16 mouse cellular contexts compared by ENCODE assay signal in genomic region chr11:75224835-75225234, GRCm38 (mm10).
"Had no signal": no experiment of that assay in that cellular context is flagged by ENCODE, and none has a peak within 500 bp of the region (broad histone marks: within the 10 kb centered on the region; RNA-seq: fewer than 3 reads in every experiment).

No protein-coding gene starts in this region.

- H3K4me3 ChIP-seq: neural tube, embryonic 13.5 days; neural tube, embryonic 15.5 days; stomach, embryonic 15.5 days had no signal

- H3K36me3 ChIP-seq: neural tube, embryonic 13.5 days; neural tube, embryonic 15.5 days; stomach, embryonic 15.5 days had no signal

- H3K4me2 ChIP-seq: neural tube, embryonic 13.5 days; neural tube, embryonic 15.5 days; stomach, embryonic 15.5 days had no signal

- H3K9ac ChIP-seq: neural tube, embryonic 13.5 days; neural tube, embryonic 15.5 days; stomach, embryonic 15.5 days had no signal

- DNase-seq: retina, postnatal 1 day; right cerebral cortex, adult 18-20 months; right cerebral cortex, postnatal 14 days; right cerebral cortex, postnatal 25 days; right cerebral cortex, postnatal 4 days; spleen, adult 18-20 months; thymus, adult 18-20 months; thymus, adult 2 months; thymus, postnatal 14 days; thymus, postnatal 25 days; thymus, postnatal 36 days; thymus, postnatal 4 days had no signal

- H3K9me3 ChIP-seq: neural tube, embryonic 13.5 days; neural tube, embryonic 15.5 days; stomach, embryonic 15.5 days had no signal

- H3K27ac ChIP-seq: neural tube, embryonic 13.5 days; neural tube, embryonic 15.5 days; stomach, embryonic 15.5 days; stomach, postnatal 0 days had no signal

- H3K27me3 ChIP-seq: neural tube, embryonic 13.5 days; neural tube, embryonic 15.5 days; stomach, embryonic 15.5 days had no signal
